Mouse (Mus musculus): Measurements from ENCODE around the gene Tmem92. TPM values are rescaled to one million over a fixed set of nuclear protein-coding genes. Genes with fewer than 3 reads are reported as not detected.
"Not testable (repeated sequence)": the region's sequence is repeated elsewhere in the genome, so short reads cannot be mapped to it uniquely, and the experiment has no call there.

Gene Tmem92
- polyA plus RNA-seq (2015; fragmentation: Nextera tagmentation; extraction: Ambion mirVana) = not detected in 2 replicates

DNA sequence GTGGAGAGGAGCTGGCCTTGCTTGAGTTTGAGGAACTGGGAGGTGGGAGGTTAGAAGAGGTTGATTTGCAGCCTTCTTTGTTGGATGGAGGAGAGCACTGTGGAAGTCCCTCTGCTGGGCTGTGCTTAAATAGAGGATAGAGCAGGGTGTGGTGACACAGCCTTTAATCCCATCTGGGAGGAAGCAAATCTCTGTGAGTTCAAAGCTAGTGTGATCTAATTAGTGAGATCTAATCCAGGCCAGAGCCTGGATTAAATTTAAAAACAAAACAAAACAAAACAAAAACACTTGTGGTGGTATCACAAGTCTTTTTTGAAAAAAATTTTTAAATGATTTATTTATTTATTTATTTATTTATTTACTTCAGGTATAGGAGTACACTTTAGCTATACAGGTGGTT is at the start of gene Tmem92:
TSS of gene Tmem92 (minus strand) at position 101 of the 400 bp plus-strand sequence.
- no peak within 1 kb of the TSS for H3K9ac ChIP-seq
- no peaks in the 10 kb centered on the region for H3K27me3 ChIP-seq
- H3K27ac ChIP-seq (replicated peaks) = no peak within 1 kb of the TSS
- no peaks in the 10 kb centered on the region for H3K4me1 ChIP-seq (replicated peaks)
- ATAC-seq (ENCODE audit: low FRiP score, low read depth) = no peak
- no peak within 1 kb of the TSS for H3K4me3 ChIP-seq
- H3K36me3 ChIP-seq = no peaks in the 10 kb centered on the region
- H3K4me2 ChIP-seq = no peak within 1 kb of the TSS
- H3K9me3 ChIP-seq = no peaks in the 10 kb centered on the region

DNA sequence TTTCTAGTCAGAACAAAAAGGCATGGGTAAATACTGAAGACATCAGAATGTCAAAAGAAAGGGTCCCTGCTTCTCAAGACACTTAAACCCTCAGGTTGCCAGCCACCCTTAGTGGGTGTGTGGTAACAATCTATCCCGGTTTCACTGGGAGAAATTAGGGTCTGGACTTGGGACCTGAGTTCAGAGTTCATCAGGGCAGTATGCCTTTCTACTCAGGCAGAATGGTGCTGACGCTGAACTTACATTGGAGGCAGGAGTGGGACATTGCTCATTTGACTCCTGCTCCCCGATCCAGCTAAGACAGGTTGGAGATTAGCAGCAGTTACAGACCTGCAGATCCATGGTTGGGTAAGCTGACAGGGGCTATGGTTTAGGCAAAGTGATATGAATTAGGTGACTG is 46.5 kb upstream of the Tmem92 start:
- Histone ChIP-seq H3K4me2 (no peak overlapping the region), H3K27ac (replicated peaks) (no peak overlapping the region), H3K9me3 (no peaks in the 10 kb centered on the region), H3K9ac (no peak overlapping the region), H3K4me3 (no peak overlapping the region), H3K36me3 (no peaks in the 10 kb centered on the region), H3K4me1 (replicated peaks) (no peaks in the 10 kb centered on the region), H3K27me3 (no peaks in the 10 kb centered on the region)
- ATAC-seq (ENCODE audit: low FRiP score, low read depth) = no peak
- 80% methylated on average over 3 of the region's 3 CpGs for WGBS

DNA sequence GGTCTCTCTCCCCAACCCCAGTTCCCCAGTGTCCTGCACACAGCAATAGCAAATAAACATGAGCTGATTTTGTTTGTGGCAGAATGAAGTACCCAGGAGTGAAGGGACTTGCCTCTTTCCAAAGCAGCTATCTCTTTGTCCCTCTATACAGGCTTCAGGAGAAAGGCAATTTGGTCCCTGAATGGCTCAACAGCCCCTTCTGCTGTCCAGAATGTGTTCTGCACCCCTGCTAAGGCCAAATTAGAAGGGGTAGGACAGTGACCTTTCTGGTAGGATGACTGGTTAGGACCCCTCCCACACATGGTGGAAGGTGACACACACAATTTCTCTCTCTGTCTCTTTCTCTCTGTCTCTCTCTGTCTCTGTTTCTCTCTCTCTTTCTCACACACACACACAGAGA is 36.9 kb upstream of the Tmem92 start:
- not testable (repeated sequence) for H3K4me2 ChIP-seq; ATAC-seq (ENCODE audit: low FRiP score, low read depth); H3K9ac ChIP-seq; H3K27ac ChIP-seq (replicated peaks); H3K4me3 ChIP-seq; H3K36me3 ChIP-seq; H3K27me3 ChIP-seq; H3K4me1 ChIP-seq (replicated peaks); H3K9me3 ChIP-seq

DNA sequence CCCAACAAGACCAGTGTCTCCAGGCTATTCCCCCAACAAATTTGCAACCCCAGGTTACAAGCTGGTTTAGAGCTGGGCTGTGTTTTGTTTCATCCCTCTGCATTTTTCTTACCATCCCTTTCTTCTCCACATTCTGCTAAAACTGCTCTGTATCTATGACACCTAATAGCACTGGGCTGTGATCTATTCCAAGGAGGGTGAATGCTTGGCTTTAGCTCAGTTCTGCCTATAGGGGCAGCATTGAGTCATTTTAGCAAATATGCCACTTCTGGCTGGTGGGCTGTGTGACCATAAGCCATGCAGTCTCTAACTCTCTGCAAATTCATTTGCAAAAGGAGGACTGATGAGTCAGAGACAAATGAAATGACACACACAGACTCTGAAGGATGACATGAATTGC is 36.4 kb upstream of the Tmem92 start:
- H3K9ac ChIP-seq; H3K4me2 ChIP-seq; H3K27ac ChIP-seq (replicated peaks); H3K4me1 ChIP-seq (replicated peaks); ATAC-seq (ENCODE audit: low FRiP score, low read depth); H3K9me3 ChIP-seq; H3K27me3 ChIP-seq; H3K36me3 ChIP-seq; H3K4me3 ChIP-seq: not testable (repeated sequence)

DNA sequence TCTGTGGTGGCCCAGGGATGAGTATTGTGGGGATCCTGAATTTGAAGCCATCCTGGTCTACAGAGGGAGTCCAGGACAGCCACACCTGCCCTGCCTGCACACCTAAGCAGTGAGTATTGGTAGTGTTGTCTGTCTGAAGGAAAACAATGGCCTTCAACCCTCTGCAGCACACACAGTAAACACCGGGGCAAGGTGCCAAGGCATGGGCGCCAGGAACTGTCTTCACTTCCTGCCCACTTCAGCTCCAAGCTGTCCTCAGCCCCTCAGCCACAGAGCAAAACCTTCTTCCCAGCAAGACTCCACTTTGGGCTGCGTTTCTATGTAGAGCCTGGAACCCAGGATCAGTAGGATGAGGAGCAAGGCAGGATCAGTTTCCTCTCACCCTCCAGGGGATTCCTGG is 29.0 kb upstream of the Tmem92 start:
- not testable (repeated sequence) for H3K36me3 ChIP-seq; H3K9ac ChIP-seq; H3K9me3 ChIP-seq; H3K27ac ChIP-seq (replicated peaks); ATAC-seq (ENCODE audit: low FRiP score, low read depth); H3K4me3 ChIP-seq; H3K4me2 ChIP-seq; H3K27me3 ChIP-seq; H3K4me1 ChIP-seq (replicated peaks)
- WGBS = 81% methylated on average over 2 of the region's 3 CpGs

DNA sequence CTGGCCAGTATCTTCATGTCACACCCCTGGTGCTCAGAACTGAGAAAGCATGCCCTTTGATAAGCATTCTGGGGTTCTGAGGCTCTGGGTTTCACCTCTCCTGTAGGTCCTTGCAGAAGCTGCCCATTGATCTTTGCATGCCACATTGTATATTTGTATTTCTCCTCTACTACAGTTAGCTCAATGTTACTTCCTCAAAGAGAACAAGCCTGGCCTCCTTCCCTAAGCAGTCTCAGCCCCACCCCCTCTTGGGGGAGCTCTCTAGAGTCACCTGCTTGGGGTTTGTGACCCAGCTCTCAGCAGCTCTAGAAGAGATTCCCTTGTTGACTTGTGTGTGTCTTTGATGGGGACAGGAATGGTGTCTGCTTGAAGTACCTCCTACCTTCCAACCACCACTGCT is 9.2 kb upstream of the Tmem92 start:
- no peaks in the 10 kb centered on the region for H3K9me3 ChIP-seq
- H3K4me1 ChIP-seq (replicated peaks) = no peaks in the 10 kb centered on the region
- no peak for ATAC-seq (ENCODE audit: low FRiP score, low read depth)
- H3K27me3 ChIP-seq = no peaks in the 10 kb centered on the region
- no peak overlapping the region for H3K9ac ChIP-seq
- no peak overlapping the region for H3K4me2 ChIP-seq
- H3K36me3 ChIP-seq = no peaks in the 10 kb centered on the region
- no peak overlapping the region for H3K27ac ChIP-seq (replicated peaks)
- H3K4me3 ChIP-seq = no peak overlapping the region

DNA sequence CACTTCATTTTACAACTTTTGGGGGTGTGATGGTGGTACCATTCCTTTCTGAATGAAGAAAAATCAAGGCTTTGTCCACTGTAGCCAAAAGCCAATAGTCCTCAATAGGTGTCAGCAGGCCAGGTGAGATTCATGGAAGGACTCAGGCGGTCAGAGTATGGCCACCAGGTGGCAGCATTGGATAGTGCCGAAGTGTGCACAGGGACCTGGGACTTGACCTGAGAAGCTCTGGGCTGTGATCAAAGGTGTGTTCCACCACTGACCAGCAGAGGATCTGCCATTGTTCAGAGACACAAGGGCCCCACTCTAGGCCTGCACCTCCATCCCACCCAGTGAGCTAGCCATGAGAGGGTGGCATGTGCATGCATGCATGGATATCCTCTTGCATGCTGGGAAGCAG is 2.7 kb upstream of the Tmem92 start:
- Histone ChIP-seq H3K4me3 (no peak overlapping the region), H3K36me3 (no peaks in the 10 kb centered on the region), H3K4me2 (no peak overlapping the region), H3K4me1 (replicated peaks) (no peaks in the 10 kb centered on the region), H3K27ac (replicated peaks) (no peak overlapping the region), H3K9ac (no peak overlapping the region), H3K9me3 (no peaks in the 10 kb centered on the region), H3K27me3 (no peaks in the 10 kb centered on the region)
- no peak for ATAC-seq (ENCODE audit: low FRiP score, low read depth)
- 7% methylated on average over 2 of the region's 2 CpGs for whole genome bisulfite sequencing

DNA sequence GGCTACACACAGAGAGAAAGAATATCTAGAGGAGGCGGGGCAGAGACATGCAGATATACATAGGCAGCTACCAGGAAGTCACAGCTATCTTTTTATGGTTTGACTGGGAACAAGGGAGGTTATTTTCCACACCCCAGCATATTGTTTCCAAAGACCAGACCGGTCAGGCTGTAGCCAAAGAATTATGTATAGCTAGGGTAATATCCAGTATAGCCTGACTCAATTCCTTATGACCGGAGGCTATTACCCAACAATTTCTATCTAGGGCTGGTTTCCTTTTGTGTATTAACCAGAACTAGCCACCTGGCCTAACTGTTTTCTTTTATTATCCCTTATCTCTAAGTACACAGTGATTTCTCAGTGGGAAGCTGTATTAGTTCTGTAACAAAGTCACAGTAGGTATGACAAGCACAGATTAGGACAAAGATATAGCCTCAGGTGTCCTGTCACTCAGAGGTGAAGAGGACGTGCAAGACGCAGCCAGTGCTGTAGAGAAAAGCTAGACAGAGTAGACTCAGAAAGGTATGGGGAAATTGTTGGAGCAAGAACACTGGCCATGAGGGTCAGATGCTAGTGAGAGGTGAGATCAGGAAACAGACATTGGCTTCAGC is 7.5 kb downstream of the Tmem92 start:
- no peak overlapping the region for H3K9ac ChIP-seq
- no peaks in the 10 kb centered on the region for H3K36me3 ChIP-seq
- no peak overlapping the region for H3K4me2 ChIP-seq
- no peak for ATAC-seq (ENCODE audit: low FRiP score, low read depth)
- H3K9me3 ChIP-seq = no peaks in the 10 kb centered on the region
- no peaks in the 10 kb centered on the region for H3K4me1 ChIP-seq (replicated peaks)
- no peak overlapping the region for H3K4me3 ChIP-seq
- H3K27ac ChIP-seq (replicated peaks) = no peak overlapping the region
- no peaks in the 10 kb centered on the region for H3K27me3 ChIP-seq
- WGBS = 92% methylated on average over 5 of the region's 5 CpGs

DNA sequence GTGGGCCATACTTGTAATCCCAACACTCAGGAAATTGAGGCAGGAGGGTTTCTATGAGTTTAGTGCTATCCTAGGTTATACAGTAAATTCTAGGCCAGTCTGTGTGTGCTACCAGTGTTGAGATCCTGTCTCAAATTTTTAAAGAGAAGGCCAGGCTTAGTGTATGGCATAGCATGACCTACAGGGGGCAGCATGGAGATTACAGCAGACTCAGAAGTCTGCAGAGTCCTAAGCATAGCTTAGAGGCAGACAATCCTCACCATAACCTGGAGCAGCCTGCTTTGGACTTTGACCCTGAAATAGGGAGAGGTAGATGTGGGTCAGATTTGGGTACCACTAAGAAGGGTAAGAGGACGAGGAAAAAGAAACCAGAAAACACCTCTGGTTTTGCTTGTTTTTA is 8.7 kb downstream of the Tmem92 start:
- Histone ChIP-seq H3K9me3 (no peaks in the 10 kb centered on the region), H3K36me3 (no peaks in the 10 kb centered on the region), H3K27ac (replicated peaks) (no peak overlapping the region), H3K4me2 (no peak overlapping the region), H3K9ac (no peak overlapping the region), H3K4me1 (replicated peaks) (no peaks in the 10 kb centered on the region), H3K27me3 (no peaks in the 10 kb centered on the region), H3K4me3 (no peak overlapping the region)
- WGBS = 92% methylated on average over 1 of the region's 1 CpGs
- ATAC-seq (ENCODE audit: low FRiP score, low read depth) = no peak

DNA sequence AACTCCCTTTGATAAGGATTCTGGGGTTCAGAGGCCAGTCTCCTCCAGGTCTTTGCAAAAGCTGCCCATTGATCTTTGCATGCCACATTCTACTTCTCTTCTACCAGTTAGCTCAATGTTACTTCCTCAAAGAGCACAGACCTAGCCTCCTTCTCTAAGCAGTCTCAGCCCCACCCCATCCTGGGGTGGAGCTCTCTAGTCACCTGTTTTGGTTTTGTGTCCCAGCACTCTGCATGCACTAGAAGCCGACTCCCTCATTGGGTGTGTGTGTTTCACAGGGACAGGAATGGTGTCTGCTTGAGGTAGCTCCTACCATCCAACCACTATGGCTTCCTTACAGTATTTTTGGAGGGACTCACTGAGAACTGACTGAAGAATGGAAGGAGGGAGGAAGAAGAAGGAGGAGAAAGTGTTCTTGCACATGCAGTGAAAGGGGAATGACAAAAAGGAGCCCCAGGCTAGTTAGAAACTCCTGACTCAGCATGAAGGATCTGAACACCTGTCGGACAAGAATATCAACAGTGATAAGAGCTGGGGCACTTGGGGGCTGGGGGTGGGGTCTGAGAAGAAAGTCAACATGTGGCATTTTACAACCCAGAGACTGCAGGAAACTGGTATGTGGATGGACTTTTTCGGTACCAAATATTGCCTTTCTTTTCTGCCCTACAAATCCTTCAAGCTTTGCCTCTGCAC is 10.0 kb downstream of the Tmem92 start:
- H3K4me2 ChIP-seq = no peak overlapping the region
- H3K4me3 ChIP-seq = no peak overlapping the region
- no peaks in the 10 kb centered on the region for H3K9me3 ChIP-seq
- no peaks in the 10 kb centered on the region for H3K36me3 ChIP-seq
- no peak overlapping the region for H3K27ac ChIP-seq (replicated peaks)
- H3K27me3 ChIP-seq = no peaks in the 10 kb centered on the region
- no peak for ATAC-seq (ENCODE audit: low FRiP score, low read depth)
- no peak overlapping the region for H3K9ac ChIP-seq
- 85% methylated on average over 3 of the region's 3 CpGs for WGBS
- no peaks in the 10 kb centered on the region for H3K4me1 ChIP-seq (replicated peaks)

DNA sequence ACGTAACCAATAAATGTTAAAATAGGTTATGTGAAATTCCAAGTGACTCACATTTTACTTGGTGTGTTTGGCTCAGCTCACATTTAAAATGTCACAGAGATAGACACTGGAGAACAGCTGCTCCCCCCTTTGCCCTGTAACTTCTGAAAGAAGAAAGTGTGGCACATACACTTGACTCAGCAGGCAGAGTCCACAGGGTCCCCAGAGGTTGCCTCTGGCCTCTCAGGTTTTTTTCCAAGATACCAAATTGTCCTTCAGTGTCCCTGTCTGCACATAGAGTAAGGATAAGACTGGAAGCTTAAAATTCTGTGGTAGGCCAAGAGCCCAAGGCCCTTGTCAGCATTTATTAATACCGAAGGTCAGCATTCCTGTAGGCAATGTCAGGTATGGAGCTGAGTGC is 15.3 kb downstream of the Tmem92 start:
- no peak for ATAC-seq (ENCODE audit: low FRiP score, low read depth)
- no peak overlapping the region for H3K27ac ChIP-seq (replicated peaks)
- no peak overlapping the region for H3K4me2 ChIP-seq
- H3K27me3 ChIP-seq = no peaks in the 10 kb centered on the region
- no peaks in the 10 kb centered on the region for H3K9me3 ChIP-seq
- 93% methylated on average over 2 of the region's 2 CpGs for WGBS
- H3K36me3 ChIP-seq = no peaks in the 10 kb centered on the region
- no peak overlapping the region for H3K9ac ChIP-seq
- no peaks in the 10 kb centered on the region for H3K4me1 ChIP-seq (replicated peaks)
- no peak overlapping the region for H3K4me3 ChIP-seq

DNA sequence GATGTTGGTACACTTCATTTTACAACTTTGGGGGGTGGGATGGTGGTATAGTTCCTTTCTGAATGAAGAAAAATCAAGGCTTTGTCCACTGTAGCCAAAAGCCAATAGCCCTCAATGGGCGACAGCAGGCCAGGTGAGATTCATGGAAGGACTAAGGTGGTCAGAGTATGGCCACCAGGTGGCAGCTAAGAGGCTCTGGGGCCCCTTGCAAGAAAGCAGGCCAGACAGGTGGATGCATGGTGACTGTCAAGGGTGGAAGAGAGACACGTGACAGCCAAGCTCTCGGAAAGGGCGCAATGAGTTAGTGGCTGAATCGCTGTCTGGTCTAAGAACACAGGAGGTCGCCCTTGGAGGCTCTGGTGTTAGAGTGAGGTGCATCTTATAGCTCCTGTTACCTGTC is 19.7 kb downstream of the Tmem92 start:
- no peaks in the 10 kb centered on the region for H3K4me1 ChIP-seq (replicated peaks)
- no peak overlapping the region for H3K4me3 ChIP-seq
- 37% methylated on average over 6 of the region's 6 CpGs for WGBS
- no peak overlapping the region for H3K4me2 ChIP-seq
- ATAC-seq (ENCODE audit: low FRiP score, low read depth) = no peak
- H3K9ac ChIP-seq = no peak overlapping the region
- no peaks in the 10 kb centered on the region for H3K36me3 ChIP-seq
- no peaks in the 10 kb centered on the region for H3K27me3 ChIP-seq
- no peak overlapping the region for H3K27ac ChIP-seq (replicated peaks)
- no peaks in the 10 kb centered on the region for H3K9me3 ChIP-seq

DNA sequence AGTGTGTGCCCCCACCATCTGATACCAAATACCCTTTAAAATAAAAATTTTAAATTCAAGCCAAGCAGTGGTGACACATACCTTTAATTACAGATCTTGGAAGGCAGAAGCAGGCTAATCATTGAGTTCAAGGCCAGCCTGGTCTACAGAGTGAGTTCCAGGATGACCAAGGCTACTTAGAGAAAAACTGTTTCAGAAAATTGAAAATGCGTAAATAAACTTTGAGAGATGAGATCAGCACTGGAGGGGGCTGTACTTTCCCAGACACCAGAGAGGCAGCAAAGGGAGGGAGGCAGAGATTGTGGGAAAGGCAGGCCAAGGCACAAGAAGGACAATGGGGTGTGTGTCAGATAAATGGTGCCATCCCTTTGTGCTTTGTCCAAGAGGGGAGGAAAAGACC is 20.2 kb downstream of the Tmem92 start:
- Histone ChIP-seq H3K4me1 (replicated peaks) (no peaks in the 10 kb centered on the region), H3K27ac (replicated peaks) (no peak overlapping the region), H3K9me3 (no peaks in the 10 kb centered on the region), H3K27me3 (no peaks in the 10 kb centered on the region), H3K9ac (no peak overlapping the region), H3K4me3 (no peak overlapping the region), H3K4me2 (no peak overlapping the region), H3K36me3 (no peaks in the 10 kb centered on the region)
- WGBS = 86% methylated on average over 1 of the region's 1 CpGs
- no peak for ATAC-seq (ENCODE audit: low FRiP score, low read depth)
